Mouse (Mus musculus): ENCODE data around the gene Camk2g.

GRCm38 (mm10) chr14:20757370-20757907 lies 36.4 kb downstream of the Camk2g start:
- TF ChIP-seq POLR2A (IDR thresholded peaks at IDR 0.05; ENCODE audit: control insufficient read depth, extremely low read depth, insufficient read depth, low read length, poor library complexity) (no peak), CTCF (IDR thresholded peaks at IDR 0.05; ENCODE audit: borderline replicate concordance, control insufficient read depth, extremely low read depth, insufficient read depth, low read length, poor library complexity) (no peak)

All from thymus, adult 2 months (tissue).